Mouse (Mus musculus): ENCODE measurements around the gene Evx2.

Evx2 gene

DNA sequence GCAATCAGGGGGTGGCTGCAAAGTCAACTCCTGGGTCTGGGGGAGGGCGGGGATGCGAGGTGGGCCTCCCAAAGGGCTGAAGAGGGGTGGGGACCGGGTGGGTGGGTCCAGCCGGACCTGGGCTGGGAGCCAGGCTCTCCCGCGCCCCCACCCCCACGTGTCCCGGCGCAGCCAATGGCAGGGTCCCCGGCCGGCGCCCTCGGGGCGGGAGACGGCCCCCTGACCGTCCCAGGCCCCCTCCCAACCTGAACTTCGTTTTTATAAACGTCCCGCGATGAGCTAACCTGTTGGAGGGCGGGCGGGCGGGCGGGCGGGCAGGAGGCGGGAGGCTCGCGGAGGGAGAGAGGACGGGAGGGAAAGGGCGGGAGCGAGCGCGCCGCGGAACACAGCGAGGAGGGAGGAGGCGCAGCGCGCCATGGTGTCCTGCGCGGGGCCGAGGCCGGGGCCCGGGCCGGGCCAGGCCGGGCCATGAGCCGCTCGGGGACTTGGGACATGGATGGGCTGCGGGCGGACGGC, 8.5 kb upstream of the Evx2 start, which contains the start of gene Hoxd13:
Gene Hoxd13, plus strand, starts transcription at position 469 of the 516 bp plus-strand sequence.
- in situ Hi-C loops (cut with MboI), result loop anchor here (25.0 kb wide), 1 partner anchor 1106 kb away; no protein-coding TSS in a partner anchor

DNA sequence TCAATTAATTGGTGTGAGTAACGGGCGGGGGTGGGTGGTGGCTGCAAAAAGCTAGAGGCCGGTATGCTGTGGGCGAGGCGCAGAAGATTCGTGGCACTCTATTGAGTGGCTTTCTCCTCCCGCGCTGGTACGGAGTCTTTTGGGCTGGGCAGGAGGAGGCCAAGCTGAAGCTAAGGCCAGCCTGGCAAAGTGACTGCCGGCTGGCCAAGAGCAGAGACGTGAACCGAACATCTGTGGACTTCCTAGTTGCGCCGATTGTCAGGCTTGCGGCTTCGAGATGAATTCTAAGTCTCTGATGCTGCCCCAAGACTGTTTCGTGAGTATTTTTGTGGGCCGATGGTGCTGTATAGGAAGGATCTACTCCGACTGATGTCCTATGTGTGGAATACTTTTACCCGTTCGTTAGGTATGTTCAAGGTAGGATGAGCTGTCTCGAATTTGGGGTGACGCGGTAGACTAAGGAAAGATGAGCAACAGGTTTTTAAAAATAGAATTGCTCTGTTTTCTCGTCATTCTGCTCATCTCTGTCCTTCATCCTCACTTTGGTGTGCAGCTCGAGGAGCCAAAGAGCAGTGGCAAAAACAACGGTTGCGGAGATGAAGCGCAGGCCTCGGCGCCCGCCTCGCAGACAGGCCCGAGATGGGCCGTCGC, 8.0 kb upstream of the Evx2 start:
- in situ Hi-C loops (cut with MboI), result loop anchor here (25.0 kb wide), 1 partner anchor 1105 kb away; no protein-coding TSS in a partner anchor

DNA sequence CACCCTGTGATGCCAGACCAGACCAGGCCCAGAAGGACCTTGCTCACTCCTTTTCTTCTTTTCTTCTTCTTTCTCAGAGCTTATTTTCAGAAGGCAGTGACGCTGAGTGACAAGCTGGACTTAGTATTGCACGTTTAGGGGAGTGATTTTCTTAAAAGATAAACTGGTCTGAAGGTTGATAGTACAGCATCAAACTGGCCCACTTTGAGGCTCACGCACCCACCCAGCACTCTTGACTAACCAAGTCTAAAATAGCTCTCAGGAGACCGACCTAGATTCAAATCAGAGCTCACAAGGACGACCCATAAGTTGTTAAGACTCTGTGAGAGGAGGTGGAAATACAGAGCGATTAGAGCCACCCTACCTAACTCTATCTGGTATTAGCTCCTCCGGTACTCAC, 7.1 kb upstream of the Evx2 start:
- in situ Hi-C loops (cut with MboI), result loop anchor here (25.0 kb wide), 1 partner anchor 1104 kb away; no protein-coding TSS in a partner anchor

DNA sequence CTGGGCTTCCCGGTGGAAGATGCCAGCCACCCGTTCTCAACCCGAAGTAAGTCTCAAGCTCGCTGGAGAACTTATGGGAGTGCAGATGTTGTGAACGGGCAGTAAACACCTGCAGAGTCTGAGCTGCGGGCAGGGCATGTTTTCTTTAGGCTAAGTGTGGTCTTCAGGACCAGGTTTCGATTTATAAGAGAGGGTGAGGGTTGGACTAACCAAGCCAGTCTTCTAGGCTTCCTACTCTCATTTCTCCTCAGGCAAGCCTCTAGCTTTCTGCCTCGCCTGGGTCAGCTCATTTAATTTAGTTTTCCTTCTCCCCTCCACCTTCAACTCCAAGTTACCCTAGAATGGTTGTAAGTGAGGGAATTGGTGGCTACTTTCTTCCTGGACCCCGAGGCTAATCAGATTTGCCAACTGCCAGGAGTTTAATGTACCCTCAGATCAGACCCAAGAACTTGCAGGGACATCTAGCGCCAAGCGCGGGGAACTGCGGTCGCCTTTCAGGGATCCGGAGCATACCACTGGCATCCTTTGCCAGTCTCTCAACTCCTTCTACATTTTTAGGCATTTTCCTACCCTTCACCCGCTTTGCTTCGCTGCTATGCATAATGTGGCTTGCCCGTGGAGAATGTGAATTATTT, 4.1 kb upstream of the Evx2 start:
- in situ Hi-C loops (cut with MboI), result loop anchor here (25.0 kb wide), 1 partner anchor 1101 kb away; no protein-coding TSS in a partner anchor

DNA sequence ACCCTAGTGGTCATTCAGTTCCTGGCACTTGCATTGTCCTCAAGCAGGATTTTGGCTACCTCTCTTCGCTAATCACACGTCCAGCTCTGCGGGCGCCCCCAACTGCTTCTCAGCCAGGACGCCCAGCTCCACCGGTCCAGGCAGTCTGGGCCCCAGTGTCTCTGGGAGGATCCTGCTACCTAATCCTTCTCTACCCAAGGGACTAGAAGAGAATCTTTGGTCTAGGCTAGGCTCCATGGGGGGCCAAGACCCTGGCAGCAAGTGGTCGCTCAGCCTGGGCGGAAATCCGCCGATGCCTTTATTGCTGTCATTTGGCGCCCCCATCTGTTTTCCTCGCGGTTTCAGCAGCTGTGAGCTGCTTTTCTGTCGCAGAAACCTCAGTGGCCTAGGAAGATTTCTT, 2.3 kb upstream of the Evx2 start:
- in situ Hi-C loops (cut with MboI), result loop anchor here (25.0 kb wide), 1 partner anchor 1099 kb away; no protein-coding TSS in a partner anchor

DNA sequence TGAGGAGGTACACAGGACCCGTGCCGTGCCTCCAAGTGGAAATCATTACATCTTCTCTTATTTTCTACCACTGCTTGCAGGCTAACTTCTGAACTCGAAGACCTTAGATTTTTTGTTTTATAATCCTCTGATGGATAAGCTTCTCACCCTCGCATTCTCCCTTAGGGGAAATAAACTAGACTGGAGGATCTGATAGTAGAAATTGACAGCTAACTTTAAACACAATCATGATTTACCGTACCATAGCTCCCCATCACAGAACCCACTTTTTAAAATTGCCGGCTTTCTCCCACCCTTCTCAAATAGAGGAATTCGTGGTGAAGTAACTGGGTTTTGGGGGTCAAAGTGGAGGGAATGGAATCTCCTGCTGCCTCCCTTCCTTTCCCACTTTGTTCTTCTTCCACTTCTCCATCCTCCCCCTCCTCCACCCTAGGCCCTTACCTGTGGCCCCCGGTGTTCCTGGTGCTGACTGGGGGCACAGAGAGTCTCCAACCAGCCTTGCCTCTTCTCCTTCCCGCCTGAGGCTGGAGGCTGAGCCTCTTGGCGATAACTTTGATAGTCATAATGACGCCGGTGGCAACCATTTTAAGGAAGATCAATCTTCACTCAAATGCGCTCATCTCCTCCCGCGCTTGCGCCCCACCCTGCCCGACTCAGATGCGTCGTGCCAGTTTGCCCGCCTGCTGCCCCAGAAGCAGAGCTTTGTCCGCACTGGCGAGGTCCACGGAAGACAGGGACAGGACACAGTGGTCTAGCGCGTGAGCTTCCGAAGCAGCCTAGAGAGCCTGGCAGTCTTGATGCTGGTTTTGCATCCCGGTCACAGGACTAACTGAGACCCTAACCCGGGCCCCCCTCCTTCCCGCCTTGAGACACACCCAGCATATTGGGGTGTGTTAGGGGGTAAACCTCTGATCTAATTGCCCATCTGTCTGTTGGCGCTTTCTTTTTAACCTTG, 1.3 kb upstream of the Evx2 start:
- in situ Hi-C loops (cut with MboI), result loop anchor here (25.0 kb wide), 1 partner anchor 1098 kb away; no protein-coding TSS in a partner anchor

DNA sequence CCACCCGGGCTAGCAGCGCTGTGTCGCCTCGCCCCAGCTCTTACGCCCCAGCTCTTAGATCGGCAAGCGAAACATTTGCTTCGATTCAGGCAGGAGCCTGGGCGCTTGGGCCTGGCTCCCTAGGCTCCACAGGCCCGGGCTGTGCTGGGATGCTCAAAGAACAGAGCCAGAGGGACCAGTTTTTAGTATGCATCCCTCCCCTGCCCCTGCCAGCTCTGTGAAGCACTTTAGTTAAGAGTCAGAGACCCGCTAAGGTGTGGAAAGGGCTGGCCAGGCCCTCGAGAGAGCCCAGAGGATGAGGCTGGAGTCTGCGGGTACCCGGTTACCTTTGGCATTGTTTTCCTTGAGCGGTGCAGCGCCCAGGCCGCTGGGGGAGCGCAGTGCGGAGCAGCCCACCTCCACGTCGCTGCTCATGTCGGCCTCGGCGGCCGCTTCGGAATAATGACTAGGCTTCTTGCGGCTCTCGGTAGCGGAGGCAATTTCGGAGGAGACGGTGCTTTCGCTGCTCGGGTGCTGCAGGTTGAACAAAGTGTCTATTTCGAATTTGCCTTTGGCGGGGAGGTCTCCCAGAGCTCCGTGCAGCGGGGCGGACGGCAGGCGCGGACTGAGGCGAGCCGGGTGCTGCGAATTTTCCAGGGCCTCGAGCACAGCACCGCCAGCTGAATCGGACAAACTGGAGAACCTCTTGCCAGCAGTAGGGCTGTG, 538 bp downstream of the Evx2 start:
- in situ Hi-C loops (cut with MboI), result loop anchor here (25.0 kb wide), 1 partner anchor 1097 kb away; no protein-coding TSS in a partner anchor

DNA sequence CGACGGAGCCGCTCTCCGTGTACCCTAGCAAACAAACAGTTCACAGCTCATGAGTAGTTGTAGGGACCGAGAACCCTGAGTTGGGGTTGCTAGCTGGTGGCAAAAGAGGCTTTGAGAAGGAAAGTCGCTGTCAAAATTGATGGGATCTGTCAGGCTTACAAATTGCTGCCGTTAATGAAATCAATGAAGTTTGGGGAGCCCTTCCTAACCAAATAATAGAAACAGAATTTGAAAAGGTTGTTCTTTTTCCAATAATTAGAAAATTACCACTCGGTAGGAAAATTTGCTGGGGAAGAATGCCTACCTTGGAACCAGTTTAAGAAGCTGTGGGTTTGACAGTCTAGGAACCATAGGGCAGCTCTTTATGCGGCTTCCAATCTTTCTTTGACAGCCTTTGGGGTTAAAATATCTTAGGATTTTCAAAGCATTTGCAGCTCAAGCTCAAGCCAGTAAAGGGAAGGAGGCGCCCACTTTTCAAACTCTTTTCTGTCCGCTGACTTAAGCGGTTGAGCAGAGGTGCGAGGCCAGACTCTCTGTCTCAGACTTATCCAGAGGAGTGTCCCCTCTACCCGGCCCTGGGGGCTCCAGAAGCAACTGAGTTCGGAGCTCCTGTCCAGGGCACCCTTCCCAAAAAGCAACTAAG, 1.2 kb downstream of the Evx2 start:
- in situ Hi-C loops (cut with MboI), result loop anchor here (25.0 kb wide), 1 partner anchor 1096 kb away; no protein-coding TSS in a partner anchor

DNA sequence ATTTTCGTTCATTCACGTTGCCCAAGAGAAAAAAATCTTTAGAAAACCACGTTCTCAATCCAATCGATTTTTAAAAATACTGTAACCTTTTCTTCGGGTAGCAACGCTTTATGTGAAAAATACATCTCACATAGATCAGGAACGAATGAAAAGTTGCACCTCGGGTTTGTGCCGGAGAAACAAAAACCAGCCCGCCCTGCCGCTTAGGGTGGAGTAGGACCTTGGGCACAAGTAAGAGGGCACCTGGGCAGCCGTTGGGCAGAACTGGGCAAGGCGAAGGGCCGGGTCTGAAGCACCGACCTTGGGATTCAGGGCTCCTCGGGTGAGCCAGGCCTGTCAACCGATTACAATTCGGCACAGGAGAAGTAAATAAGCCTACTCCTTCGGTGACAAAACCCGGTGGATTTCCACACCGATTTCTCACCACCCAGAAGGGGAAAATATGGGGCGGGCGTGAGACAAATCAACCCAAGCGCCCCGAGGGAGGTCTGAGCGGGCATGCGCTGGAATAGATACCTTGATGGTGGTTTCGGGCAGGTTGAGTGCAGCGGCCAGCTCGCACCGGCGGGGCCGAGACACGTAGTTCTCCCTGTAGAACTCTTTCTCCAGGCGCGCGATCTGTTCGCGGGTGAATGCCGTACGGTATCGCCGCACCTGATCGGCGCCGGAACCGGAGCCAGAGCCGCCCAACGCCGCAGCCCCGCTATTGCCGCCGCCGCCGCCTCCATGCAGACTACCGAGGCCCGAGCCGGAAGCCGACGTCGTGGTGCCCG, 1.9 kb downstream of the Evx2 start:
- in situ Hi-C loops (cut with MboI), result loop anchor here (25.0 kb wide), 1 partner anchor 1095 kb away; no protein-coding TSS in a partner anchor

DNA sequence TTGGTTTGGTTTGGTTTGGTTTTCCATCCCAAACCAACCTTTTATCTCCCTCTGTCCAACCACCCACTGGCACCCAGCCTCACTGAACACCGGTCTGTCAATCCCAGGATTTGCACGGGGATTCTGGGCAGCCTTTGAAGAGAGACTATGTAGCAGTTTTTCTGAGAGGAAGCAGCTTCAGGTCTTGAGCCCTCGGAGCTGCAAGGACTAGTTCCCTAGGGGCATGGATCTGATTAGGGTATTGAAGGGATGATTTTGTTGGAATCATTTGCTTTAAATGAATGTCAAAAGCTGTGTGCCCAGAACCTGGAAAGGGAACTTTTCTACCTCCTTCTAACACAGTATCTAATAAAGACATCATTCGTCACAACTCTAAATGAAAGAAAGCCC, 2.7 kb downstream of the Evx2 start:
- in situ Hi-C loops (cut with MboI), result loop anchor here (25.0 kb wide), 1 partner anchor 1094 kb away; no protein-coding TSS in a partner anchor

DNA sequence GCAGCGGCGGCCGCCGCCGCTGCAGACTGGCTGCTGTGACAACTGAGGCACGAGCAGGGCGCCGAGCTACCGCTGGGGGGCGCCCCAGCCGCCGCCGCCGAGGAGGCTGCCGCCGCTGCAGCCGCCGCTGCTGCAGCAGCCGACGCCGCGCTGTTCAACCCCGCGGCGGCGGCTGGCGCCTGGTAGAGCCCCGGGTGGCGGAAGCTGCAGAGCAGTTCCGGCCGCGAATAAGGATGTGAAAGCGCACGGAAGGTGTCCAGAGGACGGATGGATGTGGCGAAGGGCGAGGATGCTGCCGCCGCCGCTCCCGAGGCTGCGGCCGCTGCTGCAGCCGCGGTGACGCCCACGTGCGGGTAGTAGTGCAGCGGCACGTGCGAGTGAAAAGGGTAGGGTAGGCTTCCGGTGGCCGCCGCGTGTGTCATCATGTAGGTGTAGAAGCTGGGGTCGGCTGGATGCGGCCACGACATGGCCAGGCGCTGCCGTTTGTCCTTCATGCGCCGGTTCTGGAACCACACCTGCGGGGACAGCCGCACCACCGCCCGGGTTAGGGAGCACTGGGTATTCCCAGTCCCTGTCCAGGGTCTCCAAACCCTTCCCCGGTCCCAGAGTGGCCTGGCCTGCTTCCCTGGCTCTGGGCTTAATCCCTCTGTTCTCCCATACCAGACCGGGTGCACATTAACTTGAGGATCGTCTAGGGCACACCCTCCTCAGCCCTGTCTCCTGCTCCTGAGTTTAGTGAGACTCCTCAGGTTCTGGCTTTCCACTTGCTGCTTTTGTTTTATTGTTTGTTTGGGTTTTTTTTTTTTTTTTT, 3.3 kb downstream of the Evx2 start:
- in situ Hi-C loops (cut with MboI), result loop anchor here (25.0 kb wide), 1 partner anchor 1094 kb away; no protein-coding TSS in a partner anchor

DNA sequence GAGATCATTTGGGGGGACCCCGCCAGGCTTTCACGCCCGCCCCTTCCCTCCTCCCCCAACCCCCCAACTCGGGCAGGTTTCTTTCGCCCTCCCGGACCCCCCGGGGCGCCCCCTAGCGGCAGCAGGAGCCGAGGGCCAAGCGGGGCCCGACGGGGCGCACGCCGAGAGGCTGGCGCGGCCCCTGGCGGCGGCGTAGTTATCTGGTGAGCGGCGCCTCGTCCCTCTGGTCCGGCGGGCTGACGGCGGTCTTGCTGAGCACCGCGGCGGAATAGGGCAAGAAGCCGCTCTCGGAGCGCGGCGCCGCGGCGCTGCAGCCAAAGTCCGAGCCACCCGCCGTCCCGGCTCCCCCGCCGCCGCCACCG, 4.0 kb downstream of the Evx2 start:
- in situ Hi-C loops (cut with MboI), result loop anchor here (25.0 kb wide), 1 partner anchor 1093 kb away; no protein-coding TSS in a partner anchor

DNA sequence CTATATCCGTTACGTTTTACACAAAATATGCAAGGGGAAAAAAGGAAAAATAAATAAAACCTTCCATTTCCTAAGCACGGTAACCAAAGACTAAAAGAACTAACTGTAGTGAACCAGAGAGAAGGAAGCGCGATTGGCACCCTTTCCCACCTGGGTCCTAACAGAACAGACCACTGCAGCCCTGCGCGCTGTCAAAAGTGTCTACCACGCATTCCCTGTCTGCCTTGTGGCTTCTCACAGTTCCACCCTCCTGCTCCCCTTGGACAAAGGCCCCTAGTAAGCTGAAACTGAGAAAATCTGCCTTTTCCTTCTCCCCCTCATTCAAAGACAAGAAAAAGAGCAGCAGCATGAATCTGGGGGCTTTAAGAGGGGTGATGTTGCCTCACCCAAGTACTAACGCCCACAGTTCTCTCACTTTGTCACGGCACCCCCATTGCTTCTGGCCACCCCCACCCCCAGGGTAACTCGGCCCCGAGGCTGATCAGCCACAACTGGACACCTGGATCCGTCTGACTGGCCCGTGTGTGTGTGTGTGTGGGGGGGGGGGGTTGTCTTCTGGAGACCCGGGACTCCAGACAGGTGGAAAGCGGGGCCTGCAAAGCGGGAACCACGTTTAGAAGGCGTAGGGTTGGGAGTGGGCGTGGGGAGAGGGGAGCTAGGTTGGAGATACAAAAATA, 4.5 kb downstream of the Evx2 start:
- in situ Hi-C loops (cut with MboI), result loop anchor here (25.0 kb wide), 1 partner anchor 1093 kb away; no protein-coding TSS in a partner anchor

DNA sequence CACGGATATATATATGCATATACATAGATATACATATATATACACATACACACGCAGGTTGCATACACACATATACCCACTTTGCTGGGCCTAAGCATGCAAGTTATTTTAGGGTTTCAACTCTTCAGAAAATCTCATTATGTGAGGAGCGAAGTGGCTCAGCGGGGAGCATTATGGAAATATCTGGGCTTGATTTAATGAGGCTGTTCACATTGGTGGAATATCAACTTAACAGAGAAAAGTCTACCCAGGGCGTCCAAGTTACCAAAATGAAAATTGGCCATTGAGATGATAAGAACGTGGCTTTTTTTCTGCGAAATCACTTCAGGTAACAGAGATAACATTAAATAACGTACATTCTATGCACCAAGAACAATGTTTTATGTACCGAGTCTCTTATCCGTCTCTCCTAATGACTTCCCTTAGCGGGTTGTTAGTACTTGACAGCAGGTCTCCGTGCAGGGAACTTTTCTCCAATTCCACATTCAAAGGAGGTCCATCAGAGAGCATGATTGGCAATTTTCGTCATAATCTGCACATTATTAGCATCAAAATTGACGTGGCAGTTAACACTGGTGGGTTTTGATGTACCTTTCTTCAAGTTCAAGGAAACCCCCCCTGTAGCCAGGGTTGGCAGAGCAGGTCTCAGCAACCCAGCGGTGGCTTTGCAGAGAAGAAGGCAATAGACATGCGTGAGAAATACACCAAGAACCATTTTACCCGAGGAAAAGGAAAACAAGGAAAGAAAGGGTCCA, 5.4 kb downstream of the Evx2 start:
- in situ Hi-C loops (cut with MboI), result loop anchor here (25.0 kb wide), 1 partner anchor 1092 kb away; no protein-coding TSS in a partner anchor

DNA sequence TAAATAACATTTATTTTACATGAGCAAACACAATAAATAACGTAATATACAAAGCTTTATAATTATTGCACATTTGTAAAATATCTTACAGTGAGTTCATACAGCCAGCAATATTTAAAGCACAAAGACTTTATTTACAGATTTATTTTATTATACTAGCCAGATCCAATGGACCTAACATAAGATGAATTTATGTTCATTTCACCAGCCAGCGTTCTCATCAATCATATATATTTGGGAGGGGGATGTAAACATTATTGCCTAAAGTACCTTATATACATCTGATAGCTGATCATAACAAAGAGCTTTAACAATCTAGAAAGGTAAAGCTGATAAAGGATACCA, 6.4 kb downstream of the Evx2 start:
- in situ Hi-C loops (cut with MboI), result loop anchor here (25.0 kb wide), 1 partner anchor 1091 kb away; no protein-coding TSS in a partner anchor

DNA sequence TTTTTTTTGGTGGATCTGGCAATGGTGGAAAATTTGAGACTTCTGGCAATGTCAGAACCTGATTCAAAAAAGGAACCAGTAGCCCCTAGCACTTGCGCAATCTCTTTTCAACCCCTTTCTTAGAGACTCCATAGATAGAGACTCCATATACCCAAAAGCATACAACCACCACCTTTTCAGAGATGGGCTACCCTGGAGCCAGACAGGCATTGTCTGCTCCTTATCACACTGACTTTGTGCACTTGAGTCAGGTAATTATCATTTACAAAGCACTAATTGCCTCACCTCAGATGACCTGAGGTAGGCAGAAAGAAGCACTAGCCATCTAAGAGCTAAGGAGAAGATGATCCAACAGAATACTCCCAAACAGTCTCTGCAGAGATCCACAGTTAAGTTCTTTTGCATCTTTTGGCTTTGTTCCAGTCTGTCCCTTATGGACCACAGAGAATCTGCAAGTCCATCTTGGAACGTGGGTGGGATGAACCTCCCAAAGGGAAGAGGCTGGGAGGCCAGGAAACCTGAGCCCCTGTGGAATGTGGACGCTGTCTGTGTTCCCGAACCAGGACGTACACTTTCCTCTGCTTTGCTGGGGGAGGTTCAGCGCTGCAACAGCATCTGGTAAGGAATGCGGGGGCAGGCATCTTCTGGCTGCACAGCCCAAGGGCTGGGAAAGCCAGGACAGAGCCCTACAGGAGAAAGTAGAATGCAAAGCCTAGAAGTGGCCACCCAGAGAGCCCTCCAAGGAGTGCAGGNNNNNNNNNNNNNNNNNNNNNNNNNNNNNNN, 12.1 kb downstream of the Evx2 start:
- in situ Hi-C loops (cut with MboI), result no loop called here
